Mouse (Mus musculus) adrenal gland, postnatal 0 days (tissue): ENCODE data around the gene Nrxn2. TPM values are rescaled to one million over a fixed set of nuclear protein-coding genes. Genes with fewer than 3 reads are reported as not detected.

Experiments
- microRNA-seq: library from miRNA; unstranded; fragments of <30 nt; microRNA quantifications from one replicate; pipeline ENCODE4, GENCODE M21; 2016; ENCODE audit warnings: borderline replicate concordance; ENCODE audit not compliant: insufficient number of aligned reads
- polyA plus RNA-seq: library from polyadenylated mRNA; unstranded; fragments of >200 nt; fragmentation: Nextera tagmentation; extraction: Ambion mirVana; gene quantifications from 2 replicates; pipeline ENCODE4 v1.2.1, GENCODE M21; 2015

Gene Nrxn2
- polyA plus RNA-seq, result 5.9 and 8.9 TPM in 2 replicates

DNA sequence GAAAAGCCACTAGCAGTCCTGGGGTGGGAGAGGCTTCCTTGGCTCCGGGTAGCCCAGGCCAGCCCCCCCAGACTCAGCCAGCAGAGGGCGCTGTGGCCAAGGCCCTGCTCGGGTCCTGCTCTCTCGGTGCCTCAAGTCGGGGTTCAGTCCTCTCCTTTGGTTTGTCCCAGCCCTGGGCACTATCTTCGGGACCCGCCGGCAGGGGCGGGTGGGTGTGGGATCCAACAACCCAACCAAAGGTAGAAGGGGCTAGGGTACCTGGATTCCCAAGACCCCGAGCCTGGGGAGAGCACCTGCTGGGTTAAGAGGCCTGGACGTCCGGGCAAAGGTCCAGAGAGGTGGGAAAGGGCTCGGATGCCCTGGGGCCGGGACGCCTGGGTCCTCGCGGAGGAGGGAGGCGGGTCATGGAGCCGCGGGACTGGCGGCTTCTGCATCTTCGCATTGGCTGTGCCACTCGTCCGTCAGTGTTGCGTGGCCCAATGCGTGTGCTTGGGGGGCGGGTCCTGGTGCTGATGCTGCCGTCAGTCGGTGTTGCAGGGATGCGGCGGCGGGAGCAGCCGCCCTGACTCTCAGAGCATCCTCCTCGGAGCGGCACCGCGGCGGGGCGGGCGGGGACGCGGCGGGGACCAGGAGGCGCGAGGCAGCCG is at the start of gene Nrxn2:
Gene Nrxn2, plus strand, starts transcription at position 499 of the 647 bp plus-strand sequence.

DNA sequence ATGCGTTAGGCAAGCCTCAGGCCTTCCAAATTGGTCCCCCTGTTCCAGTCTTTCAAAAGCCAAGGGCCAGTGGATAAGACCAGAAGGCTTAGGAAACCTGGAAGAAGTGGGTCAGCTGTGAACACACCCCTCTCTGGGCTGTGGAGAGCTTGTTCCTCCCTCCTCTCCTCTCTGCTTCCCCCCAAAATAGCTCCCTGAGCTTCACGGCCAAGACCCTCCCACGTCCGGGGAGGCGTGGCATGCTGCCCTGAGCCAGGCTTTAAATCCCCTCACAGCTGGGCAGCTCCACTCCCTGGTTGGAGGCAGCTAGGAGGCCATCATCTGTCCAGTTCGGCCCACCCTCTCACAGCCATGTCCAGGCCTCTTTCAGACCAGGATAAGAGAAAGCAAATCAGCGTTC is 34.4 kb upstream of the Nrxn2 start, which contains the start of gene Pygm:
Gene Pygm, plus strand, starts transcription at position 272 of the 400 bp plus-strand sequence.

DNA sequence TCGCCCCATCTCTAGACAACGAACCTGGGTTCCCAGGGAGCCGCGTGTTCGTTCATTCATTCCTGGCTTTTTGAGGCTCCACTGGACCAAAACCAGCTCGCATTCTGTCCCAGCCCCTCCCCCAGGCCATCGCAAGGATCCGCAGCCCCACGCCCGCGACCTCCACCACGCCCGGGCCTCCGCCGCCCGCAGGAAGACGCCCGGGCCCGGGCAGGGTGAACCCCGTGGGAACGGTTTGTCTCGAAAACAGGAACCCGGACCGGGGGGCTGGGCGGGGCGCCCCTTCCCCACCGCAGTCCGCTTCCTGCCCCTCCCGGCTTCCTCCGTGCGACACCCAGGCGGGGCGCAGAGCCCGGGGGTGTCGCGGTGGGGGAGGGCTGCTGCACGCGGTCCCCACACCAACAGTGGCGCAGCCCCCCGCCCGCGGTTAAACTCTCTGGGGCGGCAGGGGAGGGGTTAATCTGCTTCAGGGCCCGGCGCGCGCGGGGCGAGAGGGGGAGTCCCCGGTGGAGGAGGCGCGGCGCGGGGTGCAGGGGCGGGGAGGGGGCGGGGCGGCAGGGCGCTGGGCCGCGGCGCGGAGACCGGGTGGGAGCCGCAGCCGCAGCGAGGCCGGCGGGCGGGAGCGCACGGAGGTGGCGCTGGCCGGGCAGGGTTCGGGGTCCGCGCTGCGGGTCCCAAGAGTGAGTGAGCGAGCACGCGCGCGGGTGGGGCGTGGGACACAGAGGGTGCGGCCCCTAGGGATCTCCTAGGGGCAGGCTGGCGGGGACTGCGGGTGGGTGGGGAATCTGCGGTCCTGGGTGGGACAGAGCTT is 19.0 kb upstream of the Nrxn2 start, which contains the start of gene Rasgrp2:
Gene Rasgrp2, plus strand, starts transcription at position 56 of the 811 bp plus-strand sequence.

DNA sequence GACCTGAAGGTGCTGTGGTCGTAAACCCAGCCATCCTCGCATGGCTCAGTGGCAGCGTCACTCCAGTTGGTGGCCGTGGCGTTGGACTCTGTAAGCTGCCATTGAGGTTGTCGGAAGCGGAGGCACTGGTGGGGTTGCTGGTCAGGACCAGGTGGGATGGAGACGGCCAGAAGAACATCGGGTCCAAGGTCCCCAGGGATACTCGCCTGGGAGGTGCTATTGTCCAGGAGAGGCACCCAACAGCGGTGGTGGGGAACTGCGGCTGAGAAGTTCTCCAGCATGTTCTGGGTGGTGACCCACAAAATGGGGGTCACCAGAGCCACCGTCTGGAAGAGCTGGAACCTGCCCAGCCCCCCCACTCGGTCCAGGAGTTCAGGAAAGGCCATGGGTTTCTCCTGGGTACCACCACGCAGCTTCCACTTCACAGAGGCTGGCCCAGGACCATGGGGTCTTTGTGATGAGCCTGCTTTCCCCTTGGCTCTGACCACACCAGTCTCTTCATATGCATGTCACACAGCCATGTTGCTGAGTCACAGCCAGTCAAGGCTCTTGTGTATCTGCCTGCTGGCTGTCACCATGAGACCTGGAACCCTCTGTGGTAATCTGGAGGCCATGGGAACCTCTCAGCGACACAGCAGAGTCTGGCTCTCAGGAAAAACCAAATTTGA is 124.0 kb downstream of the Nrxn2 start, which contains the start of gene Slc22a12:
Gene Slc22a12, minus strand, starts transcription at position 666 of the 668 bp plus-strand sequence.

Small RNA genes lying within 50 kb of the gene (microRNA-seq; reads per million reads assigned to microRNA genes)
- not detected for gene Gm26460

Other genes with a start within 250 kb of the Nrxn2 start
- gene Majin, start 234.3 kb upstream of the Nrxn2 start, polyA plus RNA-seq, result 0.46 and 0.73 TPM in 2 replicates
- 148 and 158 TPM in 2 replicates for gene Gpha2, start 192.4 kb upstream of the Nrxn2 start, polyA plus RNA-seq
- gene Ppp2r5b, start 182.9 kb upstream of the Nrxn2 start, polyA plus RNA-seq, result 41.5 and 44.1 TPM in 2 replicates
- 5.9 and 10.4 TPM in 2 replicates for gene Atg2a, start 177.1 kb upstream of the Nrxn2 start, polyA plus RNA-seq
- 54.1 and 63.1 TPM in 2 replicates for gene Ehd1, start 142.0 kb upstream of the Nrxn2 start, polyA plus RNA-seq
- gene Cdc42bpg, start 112.3 kb upstream of the Nrxn2 start, polyA plus RNA-seq, result 0.41 and 0.68 TPM in 2 replicates
- 30.4 and 42.3 TPM in 2 replicates for gene Men1, start 83.8 kb upstream of the Nrxn2 start, polyA plus RNA-seq
- 9.9 and 12.8 TPM in 2 replicates for gene Map4k2, start 77.6 kb upstream of the Nrxn2 start, polyA plus RNA-seq
- 57.7 and 73.4 TPM in 2 replicates for gene Sf1, start 55.0 kb upstream of the Nrxn2 start, polyA plus RNA-seq
- 31.1 and 68.3 TPM in 2 replicates for gene Pygm, start 34.3 kb upstream of the Nrxn2 start, polyA plus RNA-seq
- 51.9 and 104 TPM in 2 replicates for gene Rasgrp2, start 19.4 kb upstream of the Nrxn2 start, polyA plus RNA-seq
- gene Slc22a12, start 124.3 kb downstream of the Nrxn2 start, polyA plus RNA-seq, result 0.14 TPM in 1 of 2 replicates, not detected in the other